13 mouse cellular contexts compared by ENCODE assay signal in genomic region chr8:121632401-121632800, GRCm38 (mm10). TPM values are rescaled to one million over a fixed set of nuclear protein-coding genes. Genes with fewer than 3 reads are reported as not detected.
A peak's percentile ranks its signal among the peaks of the same experiment; 100 is the strongest.
DNase-seq lines count a peak whose midpoint lies in the region; ATAC-seq and TF ChIP-seq lines count a peak whose summit lies in the region.
"Had no signal": no experiment of that assay in that cellular context is flagged by ENCODE, and none has a peak within 500 bp of the region (broad histone marks: within the 10 kb centered on the region; RNA-seq: fewer than 3 reads in every experiment).

No protein-coding gene starts in this region.

- ATAC-seq in cerebellum, adult (ENCODE audit: insufficient number of reproducible peaks, low FRiP score, low TSS enrichment), result peak; percentile 45; the same call in 1 of the 2 replicates
- no peak for ATAC-seq in heart, postnatal 0 days (ENCODE audit: insufficient read depth, low read depth)
- no peak for ATAC-seq in lung, embryonic 14.5 days (ENCODE audit: insufficient read depth)
- ATAC-seq in liver, embryonic 13.5 days (ENCODE audit: low read depth), result no peak
- ATAC-seq: forebrain, embryonic 16.5 days had no signal

- peaks cover 20% of the 10 kb centered on the region for H3K4me1 ChIP-seq in heart, postnatal 0 days (ENCODE audit: control insufficient read depth, insufficient read depth)
- H3K4me1 ChIP-seq in lung, embryonic 14.5 days (ENCODE audit: insufficient read depth), result peaks cover 16% of the 10 kb centered on the region
- H3K4me1 ChIP-seq in liver, embryonic 13.5 days (replicated peaks), result peaks cover 11% of the 10 kb centered on the region; the same call in 1 of the 2 replicates

- no peak overlapping the region for H3K9ac ChIP-seq in heart, postnatal 0 days (replicated peaks; ENCODE audit: low read depth, low read length)
- H3K9ac ChIP-seq in lung, embryonic 14.5 days, result no peak overlapping the region
- no peak overlapping the region for H3K9ac ChIP-seq in liver, embryonic 13.5 days

- TF ChIP-seq CTCF in heart, postnatal 0 days (IDR thresholded peaks at IDR 0.05; ENCODE audit: low read depth), result no peak
- TF ChIP-seq CTCF in lung, embryonic 14.5 days (IDR thresholded peaks at IDR 0.05; ENCODE audit: low read depth), result no peak

- no peak overlapping the region for H3K4me3 ChIP-seq in heart, postnatal 0 days (ENCODE audit: low read depth, low read length)
- H3K4me3 ChIP-seq in lung, embryonic 14.5 days (ENCODE audit: low read depth, low read length), result no peak overlapping the region
- no peak overlapping the region for H3K4me3 ChIP-seq in liver, embryonic 13.5 days (replicated peaks)

- peaks cover 13% of the 10 kb centered on the region; the same call in 1 of the 2 replicates for H3K36me3 ChIP-seq in heart, postnatal 0 days (replicated peaks; ENCODE audit: control insufficient read depth, insufficient read depth, low read length)
- peaks cover 5% of the 10 kb centered on the region; the same call in 1 of the 2 replicates for H3K36me3 ChIP-seq in lung, embryonic 14.5 days (ENCODE audit: insufficient read depth)
- peaks cover 8% of the 10 kb centered on the region; the same call in 1 of the 2 replicates for H3K36me3 ChIP-seq in liver, embryonic 13.5 days

- TF ChIP-seq EP300 in heart, postnatal 0 days (IDR thresholded peaks at IDR 0.05; ENCODE audit: low read depth), result no peak

- DNase-seq in cerebellum, adult 8-10 months, result no peak
- no peak for DNase-seq in heart, postnatal 0 days (ENCODE audit: low spot score)
- DNase-seq in heart, postnatal 4 days, result no peak
- DNase-seq in lung, embryonic 14.5 days, result no peak
- DNase-seq in lung, postnatal 14 days, result no peak
- no peak for DNase-seq in liver, embryonic 13.5 days
- DNase-seq in thymus, postnatal 25 days, result no peak
- DNase-seq: adrenal gland, postnatal 14 days; cerebellum, postnatal 14 days; left cerebral cortex, postnatal 4 days; thymus, adult 18-20 months had no signal

- H3K27me3 ChIP-seq in heart, postnatal 0 days (ENCODE audit: control insufficient read depth, insufficient read depth, low read length), result no peaks in the 10 kb centered on the region
- H3K27me3 ChIP-seq in lung, embryonic 14.5 days (ENCODE audit: insufficient read depth, low read length), result no peaks in the 10 kb centered on the region
- no peaks in the 10 kb centered on the region for H3K27me3 ChIP-seq in liver, embryonic 13.5 days

- H3K27ac ChIP-seq in heart, postnatal 0 days (ENCODE audit: low read depth), result peak overlapping the region; percentile 56
- peak overlapping the region; percentile 13; the same call in 1 of the 2 replicates for H3K27ac ChIP-seq in lung, embryonic 14.5 days (ENCODE audit: low read depth)
- peak overlapping the region; percentile 43; the same call in 1 of the 2 replicates for H3K27ac ChIP-seq in liver, embryonic 13.5 days

- WGBS in heart, postnatal 0 days, result 41% methylated on average over 5 of the region's 5 CpGs
- WGBS in lung, embryonic 14.5 days, result 71% methylated on average over 5 of the region's 5 CpGs
- WGBS in liver, embryonic 13.5 days (ENCODE audit: insufficient replicate concordance), result 66% methylated on average over 5 of the region's 5 CpGs

- H3K4me2 ChIP-seq in heart, postnatal 0 days (ENCODE audit: low read depth, low read length), result no peak overlapping the region
- no peak overlapping the region for H3K4me2 ChIP-seq in lung, embryonic 14.5 days
- H3K4me2 ChIP-seq in liver, embryonic 13.5 days, result no peak overlapping the region

- H3K9me3 ChIP-seq in heart, postnatal 0 days (replicated peaks; ENCODE audit: control insufficient read depth, low read length), result no peaks in the 10 kb centered on the region
- H3K9me3 ChIP-seq in lung, embryonic 14.5 days (ENCODE audit: low read depth, low read length), result no peaks in the 10 kb centered on the region
- no peaks in the 10 kb centered on the region for H3K9me3 ChIP-seq in liver, embryonic 13.5 days (replicated peaks)

RNA-seq across cellular contexts. Expression of gene Zcchc14, which starts 20.3 kb away (rescaled TPM):
- 18.1 and 20.4 TPM in 2 replicates for total RNA-seq in heart, postnatal 0 days (2014; rRNA removed; ENCODE audit: low replicate concordance)
- 4.8 and 5.6 TPM in 2 replicates for polyA plus RNA-seq in heart, postnatal 0 days (2015; fragmentation: Nextera tagmentation; extraction: Ambion mirVana)
- total RNA-seq in heart, postnatal 4 days (2021), result 10 to 100 TPM; 41.0 to 42.9 TPM
- 23.0 and 25.0 TPM in 2 replicates for polyA plus RNA-seq in lung, embryonic 14.5 days (2014; fragmentation: Nextera tagmentation; extraction: Ambion mirVana)
- polyA plus RNA-seq in liver, embryonic 13.5 days (2015; fragmentation: Nextera tagmentation; extraction: Ambion mirVana), result 1.6 and 1.7 TPM in 2 replicates

RNA-seq across cellular contexts. Expression of gene Map1lc3b, which starts 42.2 kb away (rescaled TPM):
- 186 and 191 TPM in 2 replicates for total RNA-seq in heart, postnatal 0 days (2014; rRNA removed; ENCODE audit: low replicate concordance)
- 313 and 342 TPM in 2 replicates for polyA plus RNA-seq in heart, postnatal 0 days (2015; fragmentation: Nextera tagmentation; extraction: Ambion mirVana)
- 100 to 1,000 TPM; 130 to 135 TPM for total RNA-seq in heart, postnatal 4 days (2021)
- polyA plus RNA-seq in lung, embryonic 14.5 days (2014; fragmentation: Nextera tagmentation; extraction: Ambion mirVana), result 198 and 202 TPM in 2 replicates
- 135 and 144 TPM in 2 replicates for polyA plus RNA-seq in liver, embryonic 13.5 days (2015; fragmentation: Nextera tagmentation; extraction: Ambion mirVana)

RNA-seq across cellular contexts. Expression of gene Fbxo31, which starts 53.8 kb away (rescaled TPM):
- total RNA-seq in heart, postnatal 0 days (2014; rRNA removed; ENCODE audit: low replicate concordance), result 26.7 and 28.9 TPM in 2 replicates
- polyA plus RNA-seq in heart, postnatal 0 days (2015; fragmentation: Nextera tagmentation; extraction: Ambion mirVana), result 12.7 and 13.5 TPM in 2 replicates
- total RNA-seq in heart, postnatal 4 days (2021), result 10 to 100 TPM; 13.8 to 17.3 TPM
- polyA plus RNA-seq in lung, embryonic 14.5 days (2014; fragmentation: Nextera tagmentation; extraction: Ambion mirVana), result 17.5 and 18.4 TPM in 2 replicates
- polyA plus RNA-seq in liver, embryonic 13.5 days (2015; fragmentation: Nextera tagmentation; extraction: Ambion mirVana), result 10.4 and 11.3 TPM in 2 replicates
